Mouse (Mus musculus): ENCODE results near the gene Clstn1.

Gene Clstn1

GRCm38 (mm10) chr4:149675378-149676261, 89.4 kb downstream of the Clstn1 start:
- peak; percentile 91 for ATAC-seq (ENCODE audit: low TSS enrichment)

GRCm38 (mm10) chr4:149678006-149678405, 91.7 kb downstream of the Clstn1 start:
- ATAC-seq (ENCODE audit: low TSS enrichment), result no peak

DNA sequence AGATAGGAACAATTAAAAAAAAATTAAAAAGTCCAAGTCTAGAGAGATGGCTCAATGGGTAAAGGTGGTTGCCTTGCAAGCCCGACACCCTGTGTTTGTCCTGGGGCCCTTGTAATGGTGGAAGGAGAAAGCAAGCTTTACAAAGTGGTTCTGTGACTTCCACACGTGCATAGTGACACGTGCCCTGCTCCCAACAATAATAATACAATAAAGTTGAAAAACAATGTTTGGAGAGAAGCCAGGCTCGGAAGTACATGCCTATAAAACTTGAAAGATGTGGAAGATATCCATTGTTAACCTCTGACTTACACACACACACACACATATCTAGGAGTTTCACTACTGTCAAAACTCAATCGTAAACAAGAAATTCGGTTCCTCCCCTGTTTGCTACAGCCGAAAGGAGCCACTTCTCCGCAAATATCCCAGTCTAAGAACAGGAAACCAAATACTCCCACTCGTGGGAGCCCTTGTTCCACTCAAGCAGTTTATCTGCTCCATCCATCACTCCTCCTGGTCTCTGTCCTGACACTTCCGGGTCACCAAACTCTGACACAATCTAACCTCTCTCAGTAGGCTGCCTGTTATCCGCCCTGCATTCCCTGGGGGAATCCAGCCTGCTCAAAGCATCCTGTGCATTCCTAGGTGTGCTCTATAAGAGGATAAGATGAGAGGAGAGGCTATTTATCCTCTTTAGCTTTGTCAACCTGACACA, 92.9 kb downstream of the Clstn1 start:
- no peak for ATAC-seq (ENCODE audit: low TSS enrichment)

GRCm38 (mm10) chr4:149683875-149684274, 97.6 kb downstream of the Clstn1 start:
- no peak for ATAC-seq (ENCODE audit: low TSS enrichment)

GRCm38 (mm10) chr4:149684841-149685623, 98.8 kb downstream of the Clstn1 start:
- no peak for ATAC-seq (ENCODE audit: low TSS enrichment)

DNA sequence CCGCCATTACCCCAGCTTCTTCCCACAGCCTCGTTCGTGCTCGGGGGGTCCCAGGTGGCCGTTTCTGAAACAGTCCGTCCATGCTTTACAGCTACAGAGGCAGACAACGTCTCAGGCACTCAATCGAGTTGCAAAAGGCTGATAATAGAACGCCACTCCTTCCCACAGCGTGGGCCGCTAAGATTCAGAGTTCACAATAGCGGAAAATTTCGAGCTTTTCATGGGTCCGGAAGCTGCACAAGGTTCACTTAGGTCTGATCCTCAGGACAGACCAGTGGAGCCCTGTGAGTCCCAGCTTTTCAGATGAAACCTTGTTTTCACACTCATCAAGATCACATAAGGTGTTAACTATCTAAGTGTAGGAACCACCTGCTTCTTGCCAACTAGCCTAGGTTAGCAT, 102.6 kb downstream of the Clstn1 start:
- no peak for ATAC-seq (ENCODE audit: low TSS enrichment)

GRCm38 (mm10) chr4:149689822-149690700, 103.8 kb downstream of the Clstn1 start:
- ATAC-seq (ENCODE audit: low TSS enrichment), result no peak

GRCm38 (mm10) chr4:149690828-149691280, 104.6 kb downstream of the Clstn1 start:
- no peak for ATAC-seq (ENCODE audit: low TSS enrichment)

- ATAC-seq (ENCODE audit: low TSS enrichment), result no peak
These were observed 105.1 kb downstream of the Clstn1 start for GRCm38 (mm10) chr4:149691368-149691767.

DNA sequence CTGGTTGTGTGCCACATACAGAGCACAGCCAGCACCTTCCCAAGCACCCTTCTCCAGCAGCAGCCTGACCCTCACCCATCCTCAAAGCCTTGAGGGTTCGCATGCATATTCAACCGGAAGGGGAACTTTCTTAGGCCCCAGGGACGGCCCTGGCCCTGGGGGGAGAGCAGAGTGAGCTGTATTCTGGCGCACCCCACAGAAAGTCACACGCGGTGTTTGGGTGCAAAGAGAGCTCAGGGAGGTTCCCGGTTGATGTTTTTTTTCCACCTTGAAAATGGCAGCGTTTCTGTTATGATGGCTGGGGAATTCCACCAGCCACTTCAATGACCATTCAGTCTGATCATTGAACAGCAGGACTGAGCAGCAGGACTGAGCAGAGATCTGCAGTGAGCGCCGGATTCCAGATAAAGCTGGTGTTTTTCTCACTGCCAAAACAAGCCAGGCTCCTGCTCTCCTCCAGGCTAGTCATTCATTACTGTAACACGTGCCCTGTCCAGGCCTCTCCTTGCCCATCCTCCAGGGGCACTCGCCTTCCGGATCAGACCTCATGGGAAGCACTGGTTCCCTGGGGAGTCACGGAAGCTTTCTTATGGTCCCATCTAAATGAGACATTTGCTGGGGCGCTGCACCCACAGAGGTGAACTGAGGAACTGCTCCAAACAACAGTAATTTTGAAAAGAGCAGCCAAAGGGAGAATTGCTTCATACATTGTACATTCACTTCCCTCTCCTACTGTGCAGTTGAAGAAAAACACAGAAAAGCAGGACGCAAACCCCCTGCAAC, 110.1 kb downstream of the Clstn1 start:
- ATAC-seq (ENCODE audit: low TSS enrichment), result no peak

GRCm38 (mm10) chr4:149697506-149698196, 111.4 kb downstream of the Clstn1 start:
- peak; percentile 36; the same call in 1 of the 2 replicates for ATAC-seq (ENCODE audit: low TSS enrichment)

DNA sequence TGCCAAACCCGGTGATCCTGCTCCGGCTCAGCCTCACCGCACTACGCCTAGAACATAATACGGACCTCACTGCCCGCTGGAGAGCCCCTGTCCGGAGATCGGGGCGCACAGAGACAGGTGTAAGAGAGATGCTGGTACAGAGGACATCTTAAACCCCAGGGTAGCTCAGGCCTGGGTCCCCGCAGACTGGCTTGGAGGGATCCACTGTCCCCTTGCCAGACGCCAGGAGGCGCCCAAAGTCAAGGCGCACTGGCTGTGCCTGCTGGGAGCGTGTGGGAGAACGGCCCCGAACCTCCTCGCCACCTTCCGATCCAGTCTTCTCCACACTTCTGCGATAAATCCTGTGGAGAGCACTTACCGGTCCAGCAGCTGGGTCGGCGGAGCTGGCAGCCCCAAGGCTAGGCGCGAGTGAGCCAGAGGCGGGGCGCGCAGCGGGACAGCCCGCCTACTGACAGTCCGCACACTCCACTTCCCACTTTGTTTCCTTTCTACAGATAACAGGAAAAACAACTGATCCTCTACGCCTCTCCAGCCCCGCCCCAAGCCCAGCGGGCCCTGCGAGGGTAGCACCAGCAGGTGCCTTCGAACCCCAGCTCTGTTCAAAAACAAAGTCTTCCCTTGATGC, 112.0 kb downstream of the Clstn1 start:
- peak; percentile 89 for ATAC-seq (ENCODE audit: low TSS enrichment)
